Mouse (Mus musculus): ENCODE results near the gene Rasal2. TPM values are rescaled to one million over a fixed set of nuclear protein-coding genes. Genes with fewer than 3 reads are reported as not detected.

Gene Rasal2
- polyA plus RNA-seq, 1 experiment from 2014 or later, result 45.1 TPM

DNA sequence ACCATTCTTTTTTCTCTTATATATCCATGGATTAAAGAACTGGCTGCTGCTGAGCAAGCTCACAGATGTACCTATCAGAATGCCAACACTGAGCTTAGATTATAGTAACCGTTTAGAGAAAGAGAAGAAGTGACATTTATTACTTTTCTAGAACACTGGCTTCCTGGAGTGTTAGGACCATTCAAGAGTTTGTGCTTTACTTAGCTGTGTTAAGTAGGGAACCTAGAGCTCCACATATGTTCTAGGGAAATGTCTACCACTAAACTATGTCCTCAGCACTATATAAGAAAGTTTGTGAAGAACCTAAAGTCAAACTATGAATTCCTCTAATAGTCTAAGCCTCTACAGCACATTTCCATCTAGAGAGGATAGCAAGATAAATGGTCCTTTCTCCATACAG lies 262.3 kb downstream of the Rasal2 start:
- ATAC-seq (ENCODE audit: low FRiP score), result no peak

DNA sequence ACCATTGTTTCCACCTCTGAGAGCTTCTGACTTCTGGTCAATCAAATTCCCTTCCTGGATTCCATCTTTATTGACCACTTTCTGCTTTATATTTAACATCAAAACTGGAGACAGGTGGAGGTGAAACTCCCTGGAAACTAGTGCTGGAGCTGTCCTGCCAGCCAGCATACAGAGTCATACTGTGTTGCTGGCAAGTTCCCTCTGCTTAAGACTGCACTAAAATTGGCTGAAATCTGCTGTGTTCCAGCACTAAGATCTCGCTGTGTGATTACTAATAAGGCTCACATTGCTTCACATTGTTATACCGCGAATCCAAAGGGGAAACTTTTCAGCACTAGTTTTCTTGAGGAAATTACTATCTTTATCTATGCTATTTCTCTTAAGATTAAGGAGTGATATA lies 267.8 kb downstream of the Rasal2 start:
- Histone ChIP-seq H3K27ac (no peak overlapping the region), H3K27me3 (no peaks in the 10 kb centered on the region), H3K4me1 (replicated peaks) (peaks cover 5% of the 10 kb centered on the region; the same call in 1 of the 2 replicates), H3K9me3 (no peaks in the 10 kb centered on the region), H3K4me3 (no peak overlapping the region), H3K4me2 (no peak overlapping the region), H3K9ac (no peak overlapping the region), H3K36me3 (peaks cover 44% of the 10 kb centered on the region)
- WGBS, result 96% methylated on average over 3 of the region's 3 CpGs
- no peak for ATAC-seq (ENCODE audit: low FRiP score)

More for the DNA sequence above, 262.3 kb downstream of the Rasal2 start:
- H3K9me3 ChIP-seq, result no peaks in the 10 kb centered on the region
- H3K4me1 ChIP-seq (replicated peaks), result no peaks in the 10 kb centered on the region
- H3K27ac ChIP-seq, result no peak overlapping the region
- no peak overlapping the region for H3K9ac ChIP-seq
- H3K4me3 ChIP-seq, result no peak overlapping the region
- WGBS, result 89% methylated on average over 1 of the region's 1 CpGs
- H3K36me3 ChIP-seq, result peaks cover 25% of the 10 kb centered on the region
- H3K4me2 ChIP-seq, result no peak overlapping the region
- no peaks in the 10 kb centered on the region for H3K27me3 ChIP-seq

DNA sequence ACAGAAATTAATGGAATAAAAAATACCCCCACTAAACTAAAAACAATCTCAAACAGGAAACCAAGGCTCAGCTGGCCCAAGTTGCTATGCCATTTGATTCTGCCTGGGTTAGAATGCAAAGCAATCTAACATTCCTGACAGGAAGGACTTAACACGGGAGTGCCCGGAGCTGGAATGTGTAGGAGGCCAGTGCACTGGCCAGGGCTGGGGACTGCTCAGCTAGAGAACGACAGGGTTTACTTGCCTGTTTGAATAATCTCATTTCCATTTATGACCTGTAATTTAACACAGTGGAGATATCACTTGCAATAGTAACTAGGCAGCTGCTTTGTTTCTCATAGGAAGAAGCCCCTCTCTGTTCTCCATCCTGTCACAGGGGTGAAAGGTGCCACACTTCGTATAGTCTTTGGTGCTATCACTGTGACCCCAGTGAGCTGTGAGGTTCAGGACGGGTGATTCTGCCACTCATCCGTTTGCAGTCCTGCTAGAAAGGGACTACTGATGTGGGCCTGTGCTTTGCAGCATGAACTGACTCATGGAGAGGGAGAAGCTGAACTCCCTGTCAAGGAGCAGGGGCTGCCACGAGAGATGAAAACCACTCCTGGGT lies 269.0 kb downstream of the Rasal2 start:
- no peaks in the 10 kb centered on the region for H3K27me3 ChIP-seq
- no peak for ATAC-seq (ENCODE audit: low FRiP score)
- no peaks in the 10 kb centered on the region for H3K9me3 ChIP-seq
- H3K27ac ChIP-seq, result 0 out of 2 replicates have a peak overlapping the region, but pooled peaks have one; percentile 24
- 44% methylated on average over 7 of the region's 7 CpGs for WGBS
- H3K36me3 ChIP-seq, result peaks cover 48% of the 10 kb centered on the region
- H3K4me1 ChIP-seq (replicated peaks), result peaks cover 5% of the 10 kb centered on the region; the same call in 1 of the 2 replicates
- H3K4me3 ChIP-seq, result no peak overlapping the region
- H3K4me2 ChIP-seq, result no peak overlapping the region
- H3K9ac ChIP-seq, result no peak overlapping the region

DNA sequence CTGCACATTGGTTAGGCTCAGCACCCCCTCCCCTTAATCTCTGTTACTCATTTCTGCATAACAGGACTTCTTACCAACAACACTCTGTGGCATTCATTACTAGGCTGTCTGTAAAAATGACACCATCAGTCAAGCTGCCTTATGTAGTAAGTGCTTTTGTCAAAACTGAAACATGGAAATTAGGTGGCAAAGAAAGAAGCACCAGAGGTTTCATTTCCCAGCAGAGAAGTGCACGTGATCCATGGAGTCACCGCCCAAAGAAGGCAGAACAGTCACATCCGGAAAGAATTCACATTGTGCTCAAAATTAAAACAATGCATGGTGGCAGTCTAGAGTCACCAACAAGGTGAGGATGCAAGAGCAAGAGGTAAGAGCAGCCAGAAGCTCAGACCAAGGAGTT lies 271.4 kb downstream of the Rasal2 start:
- Histone ChIP-seq H3K36me3 (peaks cover 29% of the 10 kb centered on the region), H3K27ac (no peak overlapping the region), H3K4me3 (no peak overlapping the region), H3K4me1 (replicated peaks) (peaks cover 12% of the 10 kb centered on the region; the same call in 1 of the 2 replicates), H3K4me2 (no peak overlapping the region), H3K9me3 (no peaks in the 10 kb centered on the region), H3K27me3 (no peaks in the 10 kb centered on the region), H3K9ac (no peak overlapping the region)
- WGBS, result 89% methylated on average over 3 of the region's 3 CpGs
- ATAC-seq (ENCODE audit: low FRiP score), result no peak

DNA sequence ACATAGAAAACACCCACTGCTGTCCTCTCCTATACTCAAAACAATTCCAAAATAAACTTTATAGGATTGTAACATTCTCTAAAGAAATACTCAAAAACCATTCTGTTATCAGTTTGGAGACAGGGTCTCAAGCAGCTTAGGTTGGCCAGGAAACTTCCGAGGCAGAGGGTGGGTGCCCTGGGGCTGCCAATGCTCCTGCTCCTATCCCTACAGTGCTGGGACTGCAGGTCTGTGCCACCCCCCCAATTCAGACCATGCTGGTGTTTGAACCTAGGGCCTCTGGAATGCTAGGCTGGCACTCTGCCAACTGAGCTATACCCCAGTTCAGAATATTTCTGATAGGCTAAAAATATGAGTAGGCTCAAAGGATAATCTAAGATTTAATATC lies 274.5 kb downstream of the Rasal2 start:
- Histone ChIP-seq H3K9ac (no peak overlapping the region), H3K27ac (no peak overlapping the region), H3K4me2 (no peak overlapping the region), H3K4me3 (no peak overlapping the region), H3K9me3 (no peaks in the 10 kb centered on the region), H3K27me3 (no peaks in the 10 kb centered on the region), H3K36me3 (peaks cover 29% of the 10 kb centered on the region), H3K4me1 (replicated peaks) (0 out of 2 replicates have a peak, but pooled peaks cover 7% of the 10 kb centered on the region)
- WGBS, result 96% methylated on average over 1 of the region's 1 CpGs
- no peak for ATAC-seq (ENCODE audit: low FRiP score)

DNA sequence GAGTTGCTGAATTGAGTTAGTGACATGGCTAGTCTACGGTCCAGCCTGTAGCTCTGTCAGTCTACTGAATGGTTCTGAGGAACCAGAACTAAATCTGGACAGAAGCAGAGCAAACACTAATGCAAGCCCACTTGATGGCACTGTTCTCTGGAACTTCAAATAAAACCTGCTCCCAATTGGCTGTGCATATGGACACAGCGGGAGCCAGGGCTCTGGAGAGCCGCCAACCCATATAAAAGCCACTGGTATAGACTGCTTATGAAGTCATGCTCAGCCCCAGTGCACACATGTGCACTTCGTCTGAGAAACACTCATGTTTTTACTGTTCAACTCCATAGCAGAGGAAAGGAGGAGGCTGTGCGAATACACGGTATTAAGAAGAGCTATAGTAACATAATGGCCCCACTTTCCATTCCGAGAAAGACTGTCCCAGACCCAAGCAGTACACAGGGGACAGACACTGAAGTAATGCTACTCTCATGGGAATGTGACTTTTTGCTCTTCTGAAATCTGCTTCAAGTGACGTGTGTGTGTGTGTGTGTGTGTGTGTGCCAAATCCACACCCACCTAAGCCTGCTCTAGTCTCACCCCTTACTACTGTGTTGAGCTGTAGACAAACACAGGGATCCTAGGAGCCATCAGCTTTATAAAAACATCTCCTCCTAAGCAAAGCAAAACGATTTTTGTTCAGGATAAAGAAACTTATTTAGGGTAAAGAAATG lies 275.1 kb downstream of the Rasal2 start:
- Histone ChIP-seq H3K9me3 (no peaks in the 10 kb centered on the region), H3K9ac (no peak overlapping the region), H3K36me3 (peaks cover 29% of the 10 kb centered on the region), H3K4me3 (no peak overlapping the region), H3K4me2 (no peak overlapping the region), H3K4me1 (replicated peaks) (0 out of 2 replicates have a peak, but pooled peaks cover 7% of the 10 kb centered on the region), H3K27me3 (no peaks in the 10 kb centered on the region), H3K27ac (no peak overlapping the region)
- 81% methylated on average over 9 of the region's 9 CpGs for WGBS
- no peak for ATAC-seq (ENCODE audit: low FRiP score)

DNA sequence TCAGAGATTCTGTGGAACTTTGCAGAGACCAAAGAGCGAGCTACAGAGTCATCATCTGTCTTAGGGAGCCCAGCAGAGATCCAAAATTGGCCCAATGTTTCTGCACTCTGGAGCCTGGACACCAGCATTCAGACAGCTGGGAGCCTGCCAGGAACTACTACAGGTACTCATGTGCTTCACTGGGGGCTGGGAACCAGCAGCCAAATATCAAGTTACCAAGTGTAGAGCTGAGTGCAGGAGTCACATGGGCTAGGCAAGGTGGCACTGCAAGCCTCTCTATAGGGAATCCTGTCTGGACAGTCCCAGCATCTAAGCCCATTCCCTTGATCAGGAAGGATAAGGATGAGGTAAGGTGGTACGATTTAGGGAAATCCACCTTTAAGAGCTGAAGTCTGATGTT lies 284.2 kb downstream of the Rasal2 start:
- Histone ChIP-seq H3K27ac (no peak overlapping the region), H3K9ac (no peak overlapping the region), H3K9me3 (no peaks in the 10 kb centered on the region), H3K27me3 (no peaks in the 10 kb centered on the region), H3K4me3 (no peak overlapping the region), H3K4me1 (replicated peaks) (no peaks in the 10 kb centered on the region), H3K4me2 (no peak overlapping the region), H3K36me3 (peaks cover 8% of the 10 kb centered on the region; the same call in 1 of the 2 replicates)
- 98% methylated on average over 2 of the region's 2 CpGs for WGBS
- no peak for ATAC-seq (ENCODE audit: low FRiP score)

DNA sequence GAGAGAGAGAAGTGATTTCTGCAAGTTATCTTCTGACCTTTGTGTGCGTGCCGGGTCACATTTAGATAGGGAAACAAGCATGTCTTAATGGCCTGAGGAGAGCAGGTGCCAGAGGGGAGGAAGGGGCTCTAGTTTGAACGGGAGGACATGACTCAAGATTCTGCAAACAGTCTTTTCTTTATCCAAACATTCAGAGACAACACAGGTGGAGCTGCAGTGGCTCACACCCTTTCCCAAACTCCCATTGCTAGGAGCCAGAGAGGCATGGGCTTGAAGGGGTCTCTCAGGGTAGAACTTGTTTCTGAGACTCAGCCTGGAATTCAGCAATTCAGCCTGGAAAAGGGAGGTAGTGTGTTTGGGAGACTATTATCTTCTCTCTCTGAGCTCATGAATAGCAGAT lies 288.6 kb downstream of the Rasal2 start:
- no peak for ATAC-seq (ENCODE audit: low FRiP score)
- no peaks in the 10 kb centered on the region for H3K27me3 ChIP-seq
- 88% methylated on average over 3 of the region's 3 CpGs for WGBS
- H3K36me3 ChIP-seq, result 0 out of 2 replicates have a peak, but pooled peaks cover 4% of the 10 kb centered on the region
- H3K4me3 ChIP-seq, result no peak overlapping the region
- H3K4me2 ChIP-seq, result no peak overlapping the region
- H3K9me3 ChIP-seq, result no peaks in the 10 kb centered on the region
- H3K27ac ChIP-seq, result no peak overlapping the region
- H3K4me1 ChIP-seq (replicated peaks), result no peaks in the 10 kb centered on the region
- no peak overlapping the region for H3K9ac ChIP-seq

DNA sequence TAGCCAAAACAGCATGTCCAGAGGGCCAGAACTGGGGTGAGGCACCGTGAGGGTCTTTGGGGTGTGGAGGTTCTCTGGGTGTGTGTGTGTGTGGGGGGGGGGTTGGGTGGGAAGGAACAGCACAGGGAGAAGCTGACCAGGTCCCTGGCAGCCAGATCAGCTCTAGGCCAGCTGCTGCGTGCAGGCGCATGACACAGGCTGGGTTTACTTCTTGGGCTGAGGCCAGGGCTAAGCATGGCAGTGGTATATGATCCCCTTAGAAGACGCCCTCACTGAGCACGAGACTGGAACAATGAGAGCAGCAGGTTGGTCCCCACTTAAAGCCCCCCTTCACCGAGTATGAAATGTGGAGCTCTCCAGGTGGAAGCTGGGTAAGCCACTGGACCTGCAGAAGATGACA lies 293.2 kb downstream of the Rasal2 start:
- Histone ChIP-seq H3K36me3 (no peaks in the 10 kb centered on the region; the same call in 1 of the 2 replicates), H3K4me3 (no peak overlapping the region), H3K9ac (no peak overlapping the region), H3K27me3 (no peaks in the 10 kb centered on the region), H3K4me1 (replicated peaks) (no peaks in the 10 kb centered on the region), H3K27ac (no peak overlapping the region), H3K4me2 (no peak overlapping the region), H3K9me3 (no peaks in the 10 kb centered on the region)
- ATAC-seq (ENCODE audit: low FRiP score), result no peak
- WGBS, result 86% methylated on average over 6 of the region's 6 CpGs

DNA sequence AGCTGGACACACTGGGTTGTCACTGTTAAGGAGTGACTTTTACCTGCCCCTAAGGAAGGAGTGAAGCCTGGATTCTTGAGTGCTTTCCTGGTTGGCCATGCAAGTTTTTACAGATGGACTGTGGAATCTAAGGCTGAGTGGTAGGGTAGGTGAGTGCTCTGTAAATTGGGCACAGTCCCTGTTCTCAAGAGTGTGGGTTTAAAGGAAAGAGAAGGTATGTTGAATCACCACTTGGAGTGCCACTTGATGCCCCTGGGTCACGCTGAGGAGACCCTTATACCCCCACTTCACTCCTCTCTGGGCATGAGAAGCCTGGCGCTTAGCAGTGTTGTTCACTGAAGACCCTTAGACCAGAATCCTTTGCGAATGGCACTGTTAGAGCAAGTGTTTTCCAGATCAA lies 295.0 kb downstream of the Rasal2 start:
- Histone ChIP-seq H3K4me2 (no peak overlapping the region), H3K4me3 (no peak overlapping the region), H3K4me1 (replicated peaks) (no peaks in the 10 kb centered on the region), H3K27me3 (no peaks in the 10 kb centered on the region), H3K27ac (no peak overlapping the region), H3K9me3 (no peaks in the 10 kb centered on the region), H3K9ac (no peak overlapping the region), H3K36me3 (no peaks in the 10 kb centered on the region; the same call in 1 of the 2 replicates)
- ATAC-seq (ENCODE audit: low FRiP score), result no peak
- WGBS, result 96% methylated on average over 3 of the region's 3 CpGs

DNA sequence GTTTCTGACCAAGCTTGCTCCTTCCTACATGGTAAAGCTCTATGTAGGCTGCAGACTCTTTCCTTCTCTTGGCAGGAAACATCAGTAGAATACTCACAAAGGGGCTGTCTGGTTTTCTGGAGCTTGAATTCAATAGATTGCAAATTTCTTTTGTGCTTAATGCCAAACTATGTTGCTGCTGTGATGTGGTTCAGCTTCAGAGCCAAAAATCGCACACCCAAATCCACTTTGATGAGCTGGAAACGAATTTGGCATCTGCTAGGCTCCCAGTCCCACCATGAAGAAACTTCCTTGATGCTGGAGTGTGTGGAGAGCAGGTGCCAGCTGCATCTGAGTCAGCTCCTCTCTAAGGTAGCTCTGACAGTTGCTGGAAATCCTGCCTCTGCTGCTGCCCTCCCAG lies 297.9 kb downstream of the Rasal2 start:
- ATAC-seq (ENCODE audit: low FRiP score), result no peak
- no peak overlapping the region for H3K4me3 ChIP-seq
- no peak overlapping the region for H3K4me2 ChIP-seq
- H3K27ac ChIP-seq, result no peak overlapping the region
- 79% methylated on average over 2 of the region's 2 CpGs for WGBS
- H3K9ac ChIP-seq, result no peak overlapping the region
- H3K36me3 ChIP-seq, result no peaks in the 10 kb centered on the region; the same call in 1 of the 2 replicates
- no peaks in the 10 kb centered on the region for H3K9me3 ChIP-seq
- H3K4me1 ChIP-seq (replicated peaks), result peaks cover 6% of the 10 kb centered on the region; the same call in 1 of the 2 replicates
- H3K27me3 ChIP-seq, result no peaks in the 10 kb centered on the region

DNA sequence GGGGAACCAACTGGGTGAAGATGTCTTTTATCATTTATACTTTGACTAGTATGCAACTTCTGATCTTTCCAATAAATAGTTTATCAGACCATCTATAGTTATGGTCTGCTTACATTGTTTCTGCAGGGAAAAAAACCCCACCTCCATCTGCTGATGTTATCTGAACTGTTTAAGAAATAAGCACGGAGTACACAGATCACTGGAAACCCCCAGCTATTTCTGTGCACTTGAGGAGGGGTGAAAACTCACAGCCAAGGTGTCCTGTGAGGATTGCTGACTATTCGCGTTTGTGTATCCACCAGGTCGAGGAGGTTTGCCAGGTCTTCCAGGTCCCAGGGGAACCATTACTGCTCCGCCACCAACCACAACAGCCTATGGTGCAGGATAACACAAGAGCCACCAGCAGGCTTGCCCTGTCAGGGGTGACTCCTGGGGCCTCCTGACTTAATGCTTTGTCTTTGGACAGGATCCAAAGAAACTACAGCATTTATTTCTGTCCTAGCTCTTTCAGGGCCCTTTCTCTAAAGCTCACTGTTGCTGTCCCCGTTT lies 302.0 kb downstream of the Rasal2 start:
- Histone ChIP-seq H3K36me3 (no peaks in the 10 kb centered on the region; the same call in 1 of the 2 replicates), H3K27ac (no peak overlapping the region), H3K4me3 (no peak overlapping the region), H3K4me1 (replicated peaks) (peaks cover 6% of the 10 kb centered on the region; the same call in 1 of the 2 replicates), H3K4me2 (no peak overlapping the region), H3K9ac (no peak overlapping the region), H3K27me3 (no peaks in the 10 kb centered on the region), H3K9me3 (no peaks in the 10 kb centered on the region)
- ATAC-seq (ENCODE audit: low FRiP score), result no peak
- WGBS, result 77% methylated on average over 6 of the region's 6 CpGs

Measured in hindbrain, embryonic 13.5 days (tissue).